Mouse (Mus musculus) retina, postnatal 1 day (tissue): ENCODE measurements around the gene Jchain.
"Not testable (repeated sequence)": the region's sequence is repeated elsewhere in the genome, so short reads cannot be mapped to it uniquely, and the experiment has no call there.

Experiments used
- DNase-seq: peaks from one replicate; pipeline ENCODE4 v3.0.0-alpha.2; 2012

The Jchain gene

DNA sequence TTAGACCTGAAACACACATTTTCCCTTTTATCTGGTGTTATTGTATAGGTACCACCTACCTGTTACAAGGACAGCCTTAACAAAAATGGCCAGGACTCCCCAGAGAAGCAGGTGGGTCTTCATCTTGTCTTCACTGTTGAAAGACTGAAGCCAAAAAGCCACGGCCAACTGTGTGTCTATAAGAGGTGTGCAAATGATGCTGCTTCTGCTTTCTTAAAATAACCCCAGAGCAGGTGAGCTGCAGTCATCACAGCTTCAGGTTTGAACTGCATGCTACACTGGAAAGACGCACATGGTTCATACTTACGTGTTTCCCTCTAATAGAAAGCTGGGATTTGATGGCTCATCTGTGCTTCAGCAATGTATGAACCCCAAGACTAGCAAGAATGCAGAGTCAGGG, at the start of gene Jchain:
Gene Jchain (minus strand): TSS at position 235 of the 400 bp plus-strand sequence.
- no peak for DNase-seq

DNA sequence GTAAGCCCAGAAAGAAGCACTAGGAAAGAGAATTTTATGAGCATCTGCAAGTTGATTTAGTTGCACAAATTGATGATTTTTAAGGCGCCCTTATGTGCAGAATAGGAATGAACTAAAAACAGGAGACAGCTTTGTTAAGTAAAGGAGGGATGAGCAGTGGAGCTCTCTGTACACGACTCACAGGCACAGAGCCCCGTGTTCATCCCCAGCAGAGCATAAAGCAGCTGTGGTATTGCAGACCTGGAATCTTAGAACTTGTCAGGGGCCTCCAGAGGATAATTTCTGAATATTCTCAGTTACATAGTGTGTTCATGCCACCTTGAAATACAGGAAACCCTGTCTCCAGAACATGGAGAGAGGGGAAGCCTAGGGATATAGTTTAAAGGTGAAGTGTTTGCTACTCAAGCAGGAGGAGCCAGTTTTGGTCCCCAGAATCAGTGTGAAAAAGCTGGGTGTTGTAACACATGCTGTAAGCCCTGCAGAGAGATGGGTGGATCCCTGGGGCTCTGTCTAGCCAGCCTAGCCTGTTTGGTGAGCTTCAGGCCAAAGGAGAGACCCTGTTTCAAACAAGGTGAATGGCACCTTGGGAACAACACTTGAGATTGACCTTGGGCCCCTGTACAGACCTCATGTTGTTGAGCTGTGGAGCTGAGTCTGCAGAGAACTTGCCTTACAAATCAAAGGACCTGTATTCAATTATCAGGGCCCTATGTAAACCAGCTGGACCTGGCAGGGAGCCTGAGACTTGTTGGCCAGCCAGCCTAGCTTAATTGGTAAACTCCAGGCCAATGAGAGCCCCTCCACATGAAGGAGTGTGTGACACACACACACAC, 48.0 kb upstream of the Jchain start:
- DNase-seq: no peak

DNA sequence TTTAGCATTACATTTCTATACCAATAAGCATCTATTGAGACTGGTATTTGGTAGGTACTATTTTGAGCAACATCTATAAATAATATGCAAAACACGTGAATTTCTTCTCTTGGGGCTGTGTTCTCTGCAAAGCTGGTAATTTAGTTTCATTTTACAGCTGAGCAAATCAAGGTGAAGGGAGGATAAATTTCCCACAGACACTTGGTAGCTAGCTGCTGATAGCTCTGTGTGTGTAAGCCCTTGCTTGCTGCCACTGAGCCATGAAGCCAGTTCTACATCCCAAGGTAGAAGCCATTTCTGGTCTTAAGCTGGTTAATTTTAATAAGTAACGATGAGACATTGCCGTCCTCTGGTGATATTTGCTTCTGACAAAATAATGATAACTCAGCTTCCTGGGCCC, 47.1 kb upstream of the Jchain start:
- DNase-seq: no peak

DNA sequence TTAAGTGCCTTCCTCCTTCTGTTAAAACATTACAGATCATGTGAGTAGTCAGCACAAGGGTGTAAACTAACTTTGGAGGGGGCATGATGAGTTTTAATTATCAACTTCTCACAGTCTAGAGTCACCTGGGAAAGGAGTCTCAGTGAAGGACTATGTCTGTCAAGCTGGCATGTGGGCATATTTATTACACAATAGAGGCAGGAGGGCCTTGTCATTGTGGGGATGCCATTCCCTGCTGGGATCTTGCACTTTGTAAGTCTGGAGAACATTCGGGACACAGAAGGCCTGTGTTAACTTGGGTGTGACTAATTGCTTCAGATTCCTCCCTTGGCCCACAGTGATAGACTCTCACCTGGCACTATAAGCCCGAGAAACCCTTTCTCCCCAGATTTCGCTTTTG, 41.9 kb upstream of the Jchain start:
- no peak for DNase-seq

DNA sequence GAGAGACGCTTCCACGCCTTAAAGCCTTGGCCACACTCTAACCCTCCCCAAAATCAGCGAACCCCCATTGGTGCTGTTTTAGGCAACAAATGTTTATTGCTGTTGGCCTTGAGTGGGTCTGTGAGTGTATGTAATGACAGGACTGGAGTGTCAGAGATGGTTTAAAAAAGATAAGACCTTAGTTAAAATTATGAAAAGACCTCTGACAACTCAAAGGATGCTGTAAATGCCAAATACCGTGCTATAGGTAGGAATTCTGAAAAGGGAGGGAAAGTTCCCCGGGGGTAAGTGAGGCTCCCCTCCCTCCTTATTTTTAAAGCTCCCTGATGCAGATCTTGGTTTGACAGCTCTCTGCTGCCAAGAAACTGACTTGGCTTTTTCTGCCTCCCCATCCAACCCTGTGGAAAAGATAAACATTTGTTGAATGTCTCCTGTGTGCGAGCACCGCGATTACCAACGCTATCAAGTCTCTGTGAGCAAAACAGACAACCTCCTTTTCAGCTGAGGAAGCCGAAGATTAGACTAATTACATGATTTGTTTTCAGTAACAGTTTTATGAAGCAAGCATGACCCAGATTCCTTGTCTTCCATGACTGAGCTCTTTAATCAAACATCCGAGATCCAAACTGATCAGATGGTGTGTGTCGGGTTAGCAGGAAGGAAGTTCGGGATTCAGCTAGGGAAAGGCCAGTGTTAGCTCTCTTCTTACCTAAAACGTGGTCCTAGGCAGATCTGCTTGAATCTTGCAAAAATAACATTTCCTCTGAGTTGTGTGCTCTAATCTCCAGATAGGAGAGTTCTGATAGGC, 38.5 kb upstream of the Jchain start:
- peak; percentile 39 for DNase-seq

DNA sequence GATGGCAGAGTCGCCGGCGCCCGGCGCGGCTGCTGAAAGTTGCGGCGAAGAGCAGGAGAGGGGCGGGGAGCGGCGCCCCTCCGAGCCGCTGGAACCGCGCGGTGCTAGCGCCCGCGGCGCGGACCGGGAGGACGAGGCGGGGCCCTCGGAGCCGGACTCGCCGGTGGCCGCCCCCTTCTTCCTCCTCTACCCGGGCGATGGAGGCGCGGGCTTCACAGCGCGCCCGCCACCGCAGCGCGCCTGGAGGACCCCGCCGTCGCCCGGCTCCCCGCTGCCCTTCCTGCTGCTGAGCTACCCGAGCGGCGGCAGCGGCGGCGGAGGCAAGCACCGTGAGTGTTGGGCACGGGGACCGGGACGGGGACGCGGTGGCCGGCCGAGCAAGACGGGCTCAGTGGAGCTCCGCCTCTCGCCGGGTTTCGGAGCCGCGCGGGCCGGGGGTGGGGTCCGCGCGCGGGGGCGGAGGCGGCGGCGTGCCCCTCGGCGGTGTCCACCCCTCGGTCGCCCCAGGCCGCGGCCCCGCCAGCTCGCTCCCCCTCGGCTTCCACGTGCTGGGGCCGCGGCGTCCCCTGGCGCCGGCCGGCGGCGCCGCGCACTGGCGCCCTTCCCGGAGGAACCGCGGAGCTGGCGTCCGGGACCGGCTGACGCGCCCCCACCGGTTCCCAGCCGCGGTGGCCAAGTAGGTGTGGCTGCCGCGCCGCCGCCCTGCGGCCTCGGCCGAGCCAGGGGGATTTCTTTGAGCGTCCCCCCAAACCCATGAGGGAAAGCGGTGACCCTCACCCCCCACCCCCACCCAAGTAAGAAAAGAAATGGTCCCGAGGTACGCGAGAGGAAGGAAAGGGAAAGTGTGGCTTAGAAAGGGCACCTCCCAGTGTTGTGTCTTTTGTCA, 37.7 kb upstream of the Jchain start:
- DNase-seq: peak; percentile 74

DNA sequence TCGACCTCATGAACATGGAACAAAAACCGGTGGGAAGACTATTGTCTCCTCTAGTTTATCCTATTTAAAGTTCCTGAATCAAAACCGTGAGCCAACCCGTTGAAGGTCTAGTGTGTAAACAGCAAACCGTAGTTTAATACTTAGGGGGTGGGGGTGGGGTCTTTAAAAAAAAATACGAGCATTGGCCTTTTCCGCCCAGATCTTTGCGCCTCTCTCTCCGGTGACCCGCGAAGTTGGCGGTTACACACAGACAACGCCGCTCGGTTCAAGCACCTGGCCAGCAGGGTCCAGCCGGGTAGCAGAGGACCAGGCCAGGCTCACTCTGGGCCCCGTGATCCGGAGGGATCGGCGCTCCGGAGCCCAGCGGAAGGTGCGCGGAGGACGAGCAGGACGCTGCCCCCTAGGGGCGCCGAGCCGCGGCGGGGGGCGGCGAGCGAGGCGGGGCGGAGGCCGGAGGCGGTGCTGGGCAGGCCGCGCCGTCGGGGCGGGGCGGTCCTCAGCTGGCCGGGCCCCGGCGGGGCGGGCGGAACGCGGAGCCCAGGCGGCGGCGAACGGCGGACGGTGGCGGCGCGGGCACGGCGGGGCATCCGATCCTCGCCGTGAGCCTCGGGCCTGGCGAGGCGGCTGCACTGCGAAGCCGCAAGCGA, 36.9 kb upstream of the Jchain start, which contains the start of gene Rufy3:
Gene Rufy3 (plus strand): TSS at position 540 of the 647 bp plus-strand sequence.
- DNase-seq: peak; percentile 89

DNA sequence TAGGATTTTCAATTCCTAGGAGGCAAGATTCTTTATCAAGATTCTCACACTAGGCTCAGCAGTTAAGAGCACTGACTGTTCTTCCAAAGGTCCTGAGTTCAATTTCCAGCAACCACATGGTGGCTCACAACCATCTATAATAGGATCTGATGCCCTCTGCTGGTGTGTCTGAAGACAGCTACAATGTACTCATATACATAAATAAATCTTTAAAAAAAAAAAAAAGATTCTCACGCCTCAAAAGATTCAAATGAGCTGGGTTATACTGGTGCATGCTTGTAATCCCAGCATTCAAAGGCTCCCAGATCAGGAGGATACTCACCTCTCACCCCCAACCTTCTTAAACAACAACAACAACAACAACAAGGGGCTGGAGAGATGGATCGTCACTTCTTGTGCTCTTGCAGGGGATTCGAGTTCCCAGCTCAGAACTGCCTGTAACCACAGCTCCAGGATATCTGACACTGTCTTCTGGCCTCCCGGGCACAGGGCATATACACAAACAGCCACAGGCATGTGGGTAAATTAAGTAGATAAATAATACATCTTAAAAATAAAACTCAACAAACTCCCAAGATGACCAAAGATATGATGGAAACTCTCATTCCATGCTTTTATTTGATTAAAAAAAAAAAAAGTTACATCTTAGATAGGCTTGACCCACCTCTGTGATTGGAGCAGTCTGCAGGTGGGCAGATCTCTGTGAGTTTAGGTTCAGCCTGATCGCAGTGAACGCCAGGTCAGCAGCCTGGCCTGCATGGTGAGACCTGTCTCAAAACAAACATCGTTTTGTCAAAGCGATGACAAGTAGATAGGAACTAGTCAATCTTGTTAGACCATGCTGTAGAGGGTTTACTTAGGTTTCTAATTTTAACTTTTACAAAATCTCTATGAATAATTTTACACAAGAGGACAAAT, 35.4 kb upstream of the Jchain start:
- DNase-seq: no peak

DNA sequence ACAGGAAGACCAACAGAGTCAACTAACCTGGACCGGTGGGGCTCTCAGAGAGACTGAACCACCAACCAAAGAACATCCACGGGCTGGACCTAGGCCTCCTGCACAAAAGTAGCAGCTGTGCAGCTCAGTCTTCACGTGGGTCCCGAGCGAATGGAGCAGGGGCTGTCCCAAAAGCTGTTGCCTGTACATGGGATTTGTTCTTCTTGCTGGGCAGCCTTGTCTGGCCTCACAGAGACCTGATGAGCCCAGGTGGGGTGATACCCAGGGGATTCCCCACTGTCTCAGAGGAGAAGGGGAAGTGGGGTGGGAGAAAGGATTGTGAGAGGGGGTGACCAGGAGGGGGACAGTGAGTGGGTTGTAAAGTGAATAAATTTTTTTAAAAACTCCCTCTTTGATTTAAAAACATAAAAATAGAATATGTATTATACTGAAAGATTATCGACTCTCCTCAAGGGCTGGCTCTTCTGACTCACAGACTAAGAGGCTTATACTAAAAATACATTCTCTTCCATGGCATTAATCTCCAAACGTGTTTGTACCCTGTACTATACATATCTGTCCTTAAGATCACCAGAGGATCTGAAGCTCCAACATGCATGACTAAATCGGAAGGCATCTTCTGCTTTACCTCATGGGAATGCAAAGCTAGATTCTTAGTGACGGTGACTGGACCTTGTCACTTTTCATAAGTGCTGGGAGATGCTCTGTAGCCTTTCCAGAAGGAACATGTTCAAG, 33.6 kb upstream of the Jchain start:
- no peak for DNase-seq

DNA sequence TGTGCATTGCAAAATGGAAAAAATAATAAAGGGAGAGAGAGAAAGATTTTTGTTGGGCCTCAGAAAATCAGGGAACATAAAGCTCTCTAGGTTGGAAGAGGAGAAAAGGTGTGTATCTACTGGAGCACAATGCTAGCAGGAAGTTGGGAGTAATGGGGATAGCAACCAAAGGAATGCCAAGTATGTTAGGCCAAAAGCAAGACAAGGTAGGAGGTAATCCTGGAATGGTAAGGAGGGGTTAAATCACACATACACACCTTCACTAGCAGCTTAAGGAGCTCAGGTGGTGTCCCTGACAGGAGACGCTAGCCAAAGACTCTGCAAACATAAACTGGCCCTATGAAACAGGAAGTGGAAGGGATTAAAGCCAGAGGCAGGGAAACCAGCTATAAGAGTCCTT, 31.3 kb upstream of the Jchain start:
- DNase-seq: no peak

DNA sequence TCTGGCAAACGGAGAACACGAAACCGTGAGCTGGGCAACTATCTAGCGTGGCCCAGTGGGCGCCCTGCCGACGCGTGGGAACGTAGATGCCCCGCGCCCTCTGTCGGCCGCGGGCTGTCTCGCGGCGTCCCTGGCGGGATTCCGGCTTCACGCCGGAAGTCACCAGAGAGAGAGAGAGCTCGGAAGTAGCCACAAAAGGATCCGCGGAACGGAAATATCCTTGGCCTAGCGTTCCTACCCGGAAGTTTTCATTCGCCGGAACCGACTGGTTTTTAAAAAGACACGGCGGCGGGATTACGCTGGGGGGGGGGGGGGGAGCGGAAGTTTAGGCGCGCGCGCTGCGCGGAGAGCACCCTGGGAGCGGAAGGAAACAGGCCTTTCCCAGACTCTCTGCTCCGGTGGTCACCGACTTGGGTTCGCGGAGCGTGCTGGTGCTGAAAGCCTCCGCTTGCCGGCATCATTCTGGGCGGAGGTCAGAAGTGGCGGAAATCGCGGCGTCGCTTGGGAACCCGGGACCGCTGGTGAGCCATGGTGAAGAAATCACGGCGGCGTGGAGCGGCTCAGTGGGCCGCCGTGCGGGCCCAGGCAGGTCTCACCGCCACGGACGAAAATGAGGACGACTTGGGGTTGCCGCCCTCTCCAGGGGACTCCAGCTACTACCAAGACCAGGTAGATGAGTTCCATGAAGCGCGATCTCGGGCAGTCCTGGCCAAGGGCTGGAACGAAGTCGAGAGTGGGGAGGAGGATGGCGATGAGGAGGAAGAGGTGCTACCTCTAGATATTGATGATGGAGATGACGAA, 26.6 kb upstream of the Jchain start, which contains the start of gene Utp3:
Gene Utp3 (plus strand): TSS at position 377 of the 801 bp plus-strand sequence.
- peak; percentile 100 for DNase-seq

DNA sequence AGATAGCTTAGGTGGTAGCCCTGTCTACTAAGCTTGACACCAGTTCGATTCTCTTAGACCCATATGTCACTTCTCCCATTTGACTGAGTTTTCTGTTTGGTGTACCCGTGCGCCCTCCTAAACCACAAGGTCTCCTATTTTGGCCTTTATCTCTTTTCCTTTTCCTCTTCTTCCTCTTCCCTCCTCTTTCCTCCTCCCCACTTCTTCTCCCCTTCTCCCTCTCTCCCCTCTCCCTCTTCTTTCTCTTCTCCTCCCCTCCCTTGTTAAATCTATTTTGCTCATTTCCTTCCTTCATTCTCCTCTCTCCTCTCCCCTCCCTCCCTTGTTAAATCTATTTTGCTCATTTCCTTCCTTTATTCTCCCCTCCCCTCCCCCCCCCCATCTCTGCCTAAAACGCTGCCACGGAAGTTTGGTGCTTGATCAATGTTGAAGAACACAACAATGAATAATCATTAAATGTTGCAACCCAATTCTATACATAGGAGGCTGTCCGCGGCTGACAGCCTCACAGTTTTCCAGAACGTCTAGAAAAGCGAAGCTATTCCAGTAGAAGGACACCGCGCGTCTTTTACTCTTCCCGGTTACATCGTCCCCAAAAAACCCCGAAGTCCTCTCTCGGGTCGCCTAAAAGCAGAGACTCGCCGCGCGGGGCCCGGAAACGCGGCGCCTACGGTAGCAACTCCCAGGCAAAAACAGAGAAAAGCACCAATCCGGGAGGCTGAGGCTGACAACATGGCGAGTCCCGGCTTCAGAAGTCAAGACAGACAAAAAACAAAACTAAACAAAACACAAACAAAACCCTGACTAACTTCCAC, 25.8 kb upstream of the Jchain start:
- no peak for DNase-seq

DNA sequence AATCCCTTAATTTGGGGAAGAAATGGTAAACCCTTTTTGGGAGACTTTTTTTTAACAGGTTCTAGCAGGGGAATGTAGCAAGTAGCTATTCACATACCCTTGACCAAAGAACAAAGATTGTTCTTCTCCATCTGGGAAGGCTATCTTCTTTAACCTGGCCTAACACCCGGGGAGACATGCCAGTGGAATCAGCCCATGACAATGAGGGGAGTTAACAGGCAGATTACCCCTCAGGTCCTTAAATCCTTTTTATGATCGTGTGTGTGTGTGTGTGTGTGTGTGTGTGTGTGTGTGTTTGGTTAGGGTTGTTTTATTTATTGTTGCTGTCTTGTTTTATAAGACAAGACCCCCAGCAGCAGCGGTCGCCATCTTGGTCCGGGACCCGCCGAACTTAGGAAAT, 17.8 kb upstream of the Jchain start:
- no peak for DNase-seq

DNA sequence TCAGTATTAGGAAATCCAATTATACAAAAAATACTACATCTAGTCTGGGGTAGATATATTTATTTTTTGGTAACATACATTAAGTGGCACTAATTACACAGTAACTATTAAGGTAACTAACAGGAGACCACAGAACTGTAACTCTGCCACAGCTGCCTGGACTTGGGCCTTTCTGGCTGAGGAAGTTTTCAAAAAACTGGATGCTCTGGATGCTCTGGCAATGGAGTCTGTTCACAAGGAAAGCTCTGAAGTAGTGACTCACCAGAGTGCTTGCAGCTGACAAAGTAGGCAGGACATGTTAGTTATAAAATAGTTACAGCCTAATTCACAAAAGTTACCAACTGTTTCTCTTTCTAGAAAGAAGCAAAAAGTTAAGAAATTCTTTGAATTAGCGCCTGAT, 16.7 kb upstream of the Jchain start:
- not testable (repeated sequence) for DNase-seq

DNA sequence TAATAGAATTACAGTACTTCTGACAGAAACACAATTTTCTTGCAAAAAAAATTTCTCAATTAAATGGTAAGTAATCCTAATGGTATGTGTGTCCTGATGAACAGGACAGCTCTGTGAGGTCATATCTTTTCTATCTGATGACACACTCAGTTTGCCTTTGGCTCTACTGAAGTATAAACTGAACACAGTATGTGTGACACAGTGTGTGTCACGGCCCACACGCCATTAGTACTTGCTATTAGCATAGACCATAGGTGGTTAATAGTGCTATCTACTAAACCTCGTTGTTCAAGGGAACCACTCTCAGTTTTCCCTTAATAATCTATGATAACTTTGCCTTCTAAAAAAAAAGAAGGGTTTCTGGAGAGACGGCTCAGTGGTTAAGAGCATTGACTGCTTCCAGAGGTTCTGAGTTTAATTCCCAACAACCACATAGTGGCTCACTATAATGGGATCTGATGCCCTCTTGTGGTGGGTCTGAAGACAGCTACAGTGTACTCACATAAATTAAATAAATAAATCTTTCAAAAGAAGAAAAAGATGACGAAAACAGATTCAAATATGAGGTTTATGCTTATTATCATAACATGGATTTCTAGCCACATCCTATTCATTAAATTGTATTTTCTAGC, 15.1 kb upstream of the Jchain start:
- peak; percentile 69 for DNase-seq

DNA sequence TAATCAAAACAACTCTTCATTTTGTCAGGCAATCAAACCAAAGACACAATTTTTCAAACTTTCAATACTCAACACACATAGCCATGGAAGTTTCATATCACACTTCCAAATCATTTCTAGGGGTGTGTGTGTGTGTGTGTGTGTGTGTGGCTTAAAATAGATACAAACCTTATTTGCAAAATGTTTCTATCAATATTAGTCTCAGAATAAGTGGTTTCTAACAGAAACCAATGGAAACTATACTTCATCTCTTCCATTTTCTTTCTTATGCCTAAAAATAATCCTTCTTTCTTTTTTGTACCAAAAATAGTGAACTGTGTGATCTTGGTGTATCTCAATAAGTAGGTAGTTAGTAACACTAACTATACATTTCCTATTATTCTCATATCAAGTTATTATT, 13.2 kb upstream of the Jchain start:
- DNase-seq: no peak

DNA sequence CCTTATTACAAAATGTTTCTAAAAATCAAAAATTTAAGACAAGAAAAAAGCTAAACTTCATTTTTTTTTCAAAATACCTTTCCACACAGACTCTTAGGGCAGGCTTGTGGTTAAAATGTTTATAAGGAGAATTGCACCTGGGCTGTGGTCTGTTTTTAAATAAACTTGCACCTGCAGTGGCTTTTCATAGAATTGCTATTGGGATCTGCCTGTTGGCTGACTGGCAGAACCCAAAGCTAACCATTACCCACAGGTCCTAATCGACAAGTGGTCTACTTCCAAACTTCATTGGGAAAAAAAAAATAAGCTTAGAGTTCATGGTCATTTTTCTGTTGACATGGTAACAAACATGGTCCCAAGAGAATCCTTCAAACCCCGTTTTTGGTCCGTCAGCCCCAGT, 7.0 kb upstream of the Jchain start:
- DNase-seq: no peak

DNA sequence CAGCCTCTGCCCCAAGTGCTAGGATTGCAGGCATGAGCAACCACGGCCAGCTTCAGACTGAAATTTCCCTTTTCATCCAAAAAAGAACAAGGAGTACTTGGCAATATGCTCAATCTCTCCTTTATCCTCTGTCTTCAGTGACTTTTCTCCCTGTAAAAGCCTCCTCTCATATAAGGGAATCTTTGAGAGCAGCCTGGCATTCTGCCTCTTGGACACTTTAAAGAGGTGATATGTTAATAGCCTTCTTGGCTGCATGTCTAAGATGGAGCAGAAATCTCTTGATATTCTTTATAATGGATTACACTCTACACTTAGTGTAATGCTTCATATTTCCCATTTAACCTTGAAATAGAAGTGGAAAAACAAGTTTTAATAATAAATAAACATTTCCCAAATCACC, 3.2 kb upstream of the Jchain start:
- no peak for DNase-seq
